Comparison of ENCODE assay signal across 9 mouse cellular contexts in the genomic region with DNA sequence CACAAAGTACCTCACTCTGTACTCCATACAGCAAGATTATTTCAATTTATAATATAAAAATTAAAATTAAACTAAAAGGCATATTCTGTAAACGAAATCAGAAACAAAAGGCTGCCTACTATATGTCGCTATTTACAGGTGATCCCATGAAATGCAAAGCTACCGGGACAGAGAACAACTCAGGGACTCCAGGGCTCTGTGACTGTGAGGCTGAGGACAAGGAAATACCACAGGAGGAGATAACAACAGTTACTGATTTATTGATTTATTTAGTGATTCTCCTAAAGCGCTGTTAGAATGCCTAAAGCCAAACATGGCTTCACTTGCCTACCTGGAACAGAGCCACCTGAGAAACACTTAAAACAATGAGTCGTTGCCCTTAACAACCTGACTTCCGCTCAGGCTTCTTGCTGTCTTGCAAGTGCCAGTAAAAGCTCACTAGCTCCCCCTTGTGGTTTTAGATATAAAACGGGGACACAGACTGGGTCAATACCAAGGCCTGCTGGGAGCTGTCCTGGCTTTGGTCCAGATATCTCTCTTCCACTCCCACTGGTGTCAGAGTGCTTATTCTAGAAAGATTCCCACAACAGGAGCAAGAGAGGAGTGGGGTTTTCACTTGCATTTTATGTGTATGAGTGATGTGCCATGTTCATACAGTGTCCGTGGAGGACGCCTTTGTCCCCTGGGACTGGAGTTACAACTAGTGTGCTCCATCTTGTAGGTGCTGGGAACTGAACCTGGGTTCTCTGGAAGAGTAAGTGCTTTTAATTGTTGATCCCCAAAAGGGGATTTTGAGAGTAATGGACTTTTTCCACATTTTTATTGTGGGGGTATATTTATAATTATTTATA. TPM values are rescaled to one million over a fixed set of nuclear protein-coding genes. Genes with fewer than 3 reads are reported as not detected.
A peak's percentile ranks its signal among the peaks of the same experiment; 100 is the strongest.
DNase-seq lines count a peak whose midpoint lies in the region; ATAC-seq lines count a peak whose summit lies in the region.
"Had no signal": no experiment of that assay in that cellular context is flagged by ENCODE, and none has a peak within 500 bp of the region (broad histone marks: within the 10 kb centered on the region; RNA-seq: fewer than 3 reads in every experiment).

No protein-coding gene starts in this region.

- H3K36me3 ChIP-seq in hindbrain, embryonic 12.5 days = no peaks in the 10 kb centered on the region
- no peaks in the 10 kb centered on the region for H3K36me3 ChIP-seq in lung, embryonic 16.5 days (ENCODE audit: control insufficient read depth, insufficient read depth, low read length)

- H3K27ac ChIP-seq in hindbrain, embryonic 12.5 days = no peak overlapping the region
- no peak overlapping the region for H3K27ac ChIP-seq in lung, embryonic 16.5 days (ENCODE audit: low read length)

- DNase-seq in Muller cell, postnatal 12 days (ENCODE audit: inconsistent ontology term) = peak; percentile 81
- DNase-seq in cerebellum, adult 11-12 months = peak; percentile 59
- DNase-seq in layer of hippocampus, adult 9-10 months (ENCODE audit: low spot score) = peak; percentile 61
- DNase-seq in retina, adult 2 months (ENCODE audit: low read depth, low spot score) = peak; percentile 78
- peak; percentile 67 for DNase-seq in thymus, postnatal 25 days

- H3K4me3 ChIP-seq in hindbrain, embryonic 12.5 days = no peak overlapping the region
- no peak overlapping the region for H3K4me3 ChIP-seq in lung, embryonic 16.5 days (ENCODE audit: low read length)
- H3K4me3 ChIP-seq: megakaryocyte, embryonic 14.5 days had no signal

- peak; percentile 76; the same call in 1 of the 2 replicates for ATAC-seq in frontal cortex, adult (ENCODE audit: low TSS enrichment)
- ATAC-seq in hindbrain, embryonic 12.5 days (ENCODE audit: low FRiP score) = peak; percentile 71
- peak; percentile 62 for ATAC-seq in lung, embryonic 16.5 days (ENCODE audit: low read depth)

- WGBS in hindbrain, embryonic 12.5 days = 34% methylated on average over 9 of the region's 9 CpGs
- WGBS in lung, embryonic 16.5 days = 36% methylated on average over 9 of the region's 9 CpGs

- H3K9me3 ChIP-seq in hindbrain, embryonic 12.5 days (replicated peaks) = no peaks in the 10 kb centered on the region
- H3K9me3 ChIP-seq in lung, embryonic 16.5 days (ENCODE audit: control insufficient read depth, low read length) = no peaks in the 10 kb centered on the region
- H3K9me3 ChIP-seq: megakaryocyte, embryonic 14.5 days had no signal

- H3K9ac ChIP-seq in hindbrain, embryonic 12.5 days = no peak overlapping the region
- H3K9ac ChIP-seq in lung, embryonic 16.5 days (ENCODE audit: low read length) = no peak overlapping the region

- no peak overlapping the region for H3K4me2 ChIP-seq in hindbrain, embryonic 12.5 days (replicated peaks)
- no peak overlapping the region for H3K4me2 ChIP-seq in lung, embryonic 16.5 days (ENCODE audit: low read depth, low read length)

- H3K27me3 ChIP-seq in hindbrain, embryonic 12.5 days = no peaks in the 10 kb centered on the region
- no peaks in the 10 kb centered on the region for H3K27me3 ChIP-seq in lung, embryonic 16.5 days (ENCODE audit: control insufficient read depth, insufficient read depth, low read depth, low read length)

- peaks cover 2% of the 10 kb centered on the region; the same call in 1 of the 2 replicates for H3K4me1 ChIP-seq in hindbrain, embryonic 12.5 days
- peaks cover 11% of the 10 kb centered on the region for H3K4me1 ChIP-seq in lung, embryonic 16.5 days (replicated peaks; ENCODE audit: control insufficient read depth, insufficient read depth, low read length)

RNA-seq across cellular contexts. Expression of a gene that starts 27.5 kb away (rescaled TPM):
- polyA plus RNA-seq in hindbrain, embryonic 12.5 days (2016; fragmentation: Nextera tagmentation; extraction: Ambion mirVana) = 63.0 and 67.8 TPM in 2 replicates
- 28.7 and 28.8 TPM in 2 replicates for polyA plus RNA-seq in lung, embryonic 16.5 days (2015; fragmentation: Nextera tagmentation; extraction: Ambion mirVana)

RNA-seq across cellular contexts. Expression of a gene that starts 30.9 kb away (rescaled TPM):
- polyA plus RNA-seq in hindbrain, embryonic 12.5 days (2016; fragmentation: Nextera tagmentation; extraction: Ambion mirVana) = 9.8 and 10.1 TPM in 2 replicates
- polyA plus RNA-seq in lung, embryonic 16.5 days (2015; fragmentation: Nextera tagmentation; extraction: Ambion mirVana) = 20.4 and 21.6 TPM in 2 replicates

RNA-seq across cellular contexts. Expression of a gene that starts 32.5 kb away (rescaled TPM):
- 19.2 and 23.8 TPM in 2 replicates for polyA plus RNA-seq in hindbrain, embryonic 12.5 days (2016; fragmentation: Nextera tagmentation; extraction: Ambion mirVana)
- 38.6 and 42.4 TPM in 2 replicates for polyA plus RNA-seq in lung, embryonic 16.5 days (2015; fragmentation: Nextera tagmentation; extraction: Ambion mirVana)
